Mouse (Mus musculus) mouse trophoblast stem cell (cell line): ENCODE results near the gene Cnn3.

Source experiments
- in situ Hi-C, 2 experiments: fragments of 300-500 bp; cut with MseI, MboI; formaldehyde crosslinking; loops; 2 replicates in 1 of 2; 3 replicates in 1 of 2; pipeline ENCODE4 v1.15.1; 2025

Cnn3 gene

GRCm38 (mm10) chr3:121425861-121426620, at the start of gene Cnn3:
Gene Cnn3 (plus strand): TSS chr3:121426497.
- in situ Hi-C loops = no loop called here

GRCm38 (mm10) chr3:121378708-121379612, 47.3 kb upstream of the Cnn3 start:
- in situ Hi-C loops = no loop called here

GRCm38 (mm10) chr3:121379699-121380098, 46.6 kb upstream of the Cnn3 start:
- in situ Hi-C loops = no loop called here

GRCm38 (mm10) chr3:121387471-121388009, 38.8 kb upstream of the Cnn3 start:
- in situ Hi-C loops = no loop called here

- in situ Hi-C loops = no loop called here
These were observed 36.9 kb upstream of the Cnn3 start for GRCm38 (mm10) chr3:121389366-121389765.

GRCm38 (mm10) chr3:121389860-121390530, 36.3 kb upstream of the Cnn3 start:
- in situ Hi-C loops = no loop called here

- in situ Hi-C loops = no loop called here
These were observed 35.6 kb upstream of the Cnn3 start for GRCm38 (mm10) chr3:121390724-121391123.

- in situ Hi-C loops = no loop called here
These were observed 30.6 kb upstream of the Cnn3 start for GRCm38 (mm10) chr3:121395588-121396295.

- in situ Hi-C loops = no loop called here
These were observed 29.7 kb upstream of the Cnn3 start for GRCm38 (mm10) chr3:121396561-121396960.

- in situ Hi-C loops = no loop called here
These were observed 29.3 kb upstream of the Cnn3 start for GRCm38 (mm10) chr3:121397007-121397406.

- in situ Hi-C loops = no loop called here
These were observed 24.9 kb upstream of the Cnn3 start for GRCm38 (mm10) chr3:121401384-121401783.

GRCm38 (mm10) chr3:121402096-121402495, 24.2 kb upstream of the Cnn3 start:
- in situ Hi-C loops = no loop called here

GRCm38 (mm10) chr3:121403449-121403848, 22.8 kb upstream of the Cnn3 start:
- in situ Hi-C loops = no loop called here

GRCm38 (mm10) chr3:121405101-121405500, 21.2 kb upstream of the Cnn3 start:
- in situ Hi-C loops = no loop called here

- in situ Hi-C loops = no loop called here
These were observed 18.9 kb upstream of the Cnn3 start for GRCm38 (mm10) chr3:121407417-121407816.

- in situ Hi-C loops = no loop called here
These were observed 17.9 kb upstream of the Cnn3 start for GRCm38 (mm10) chr3:121408386-121408785.

GRCm38 (mm10) chr3:121411450-121411849, 14.8 kb upstream of the Cnn3 start:
- in situ Hi-C loops = no loop called here

- in situ Hi-C loops = no loop called here
These were observed 9.8 kb upstream of the Cnn3 start for GRCm38 (mm10) chr3:121416171-121417154.

GRCm38 (mm10) chr3:121417379-121418250, 8.7 kb upstream of the Cnn3 start:
- in situ Hi-C loops = no loop called here
